Mouse (Mus musculus): ENCODE measurements around the gene Slc13a2.
A peak's percentile ranks its signal among the peaks of the same experiment; 100 is the strongest.

Gene Slc13a2

DNA sequence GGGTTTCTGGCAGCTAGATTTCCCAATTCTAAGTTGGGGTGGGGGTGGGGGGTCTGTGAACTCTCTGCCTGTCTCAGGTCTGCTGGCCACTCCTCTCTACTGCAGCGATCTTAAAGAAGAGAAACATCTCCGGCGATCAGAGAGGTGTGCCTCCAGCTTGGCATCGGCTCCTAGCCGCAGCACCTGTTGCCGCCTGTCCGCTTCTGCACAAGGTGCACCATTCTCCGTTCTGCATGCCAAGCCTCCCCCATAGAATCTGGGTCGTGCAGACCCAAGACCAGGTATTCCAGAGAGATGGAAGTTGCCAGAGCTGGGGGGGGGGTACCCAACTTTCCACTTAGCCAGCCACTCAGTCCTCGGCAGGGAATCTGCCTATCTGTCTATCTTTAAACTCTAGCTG, 36.2 kb downstream of the Slc13a2 start:
- DNase-seq: no peak

DNA sequence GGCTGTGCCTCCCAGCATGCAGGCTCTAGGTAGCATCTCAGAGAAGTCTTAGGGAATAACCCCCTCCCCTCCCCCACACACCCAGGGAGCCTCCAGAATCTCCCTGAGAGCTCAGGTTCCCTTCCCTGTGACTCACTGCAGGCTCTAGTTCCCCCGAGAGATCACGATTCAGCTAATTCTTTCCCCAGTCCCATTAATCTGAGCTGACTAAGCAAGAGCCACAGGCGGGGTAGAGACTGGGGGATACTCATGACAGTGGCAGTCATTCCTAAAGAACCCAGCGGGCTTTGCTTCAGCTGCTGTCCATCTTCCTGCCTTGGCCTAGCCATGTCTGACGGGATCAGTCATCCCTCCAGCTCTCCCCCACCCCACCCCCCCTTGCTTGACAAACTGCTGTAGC, 39.3 kb downstream of the Slc13a2 start:
- DNase-seq: no peak

DNA sequence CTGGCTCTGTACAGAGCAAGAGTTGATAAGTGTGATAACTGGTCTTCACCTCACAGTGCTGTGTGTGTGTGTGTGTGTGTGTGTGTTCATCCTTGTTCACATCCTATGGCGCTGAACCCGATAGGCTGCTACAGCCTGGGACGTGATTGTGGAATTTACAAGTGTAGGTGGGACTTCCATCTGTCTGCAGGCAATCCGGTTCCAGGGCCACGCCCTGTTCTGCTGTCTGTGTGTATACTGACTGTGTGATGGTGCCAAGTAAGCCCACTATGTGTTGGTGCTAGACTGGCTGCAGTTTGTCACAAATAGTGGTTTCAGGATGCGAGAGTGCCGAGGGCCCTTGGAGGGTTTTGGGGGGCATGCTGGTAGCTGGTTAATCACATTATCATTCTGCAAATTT, 39.7 kb downstream of the Slc13a2 start:
- DNase-seq: no peak

DNA sequence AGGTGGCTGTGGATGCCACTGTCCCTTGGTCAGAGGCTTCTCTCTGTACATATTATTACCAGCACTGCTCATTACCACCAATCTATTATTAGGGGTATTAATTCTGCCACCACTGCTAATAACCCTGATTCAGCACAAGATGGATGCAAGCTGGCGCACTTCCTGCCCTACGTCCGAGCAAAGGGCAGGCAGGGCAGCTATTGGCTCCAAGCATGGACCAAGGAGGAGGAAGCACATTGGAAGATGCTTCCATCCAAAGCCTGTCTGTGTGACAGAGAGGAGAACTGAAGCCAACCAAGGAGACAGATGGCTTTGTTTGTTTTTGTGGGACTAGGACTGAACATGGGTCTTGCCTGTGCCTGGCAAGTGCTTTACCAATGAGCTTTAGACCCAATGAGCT, 41.0 kb downstream of the Slc13a2 start:
- no peak for DNase-seq

- no peak for DNase-seq
Measured at GRCm38 (mm10) chr11:78380351-78380750, 41.7 kb downstream of the Slc13a2 start.

GRCm38 (mm10) chr11:78377549-78378159, 44.4 kb downstream of the Slc13a2 start:
- no peak for DNase-seq

DNA sequence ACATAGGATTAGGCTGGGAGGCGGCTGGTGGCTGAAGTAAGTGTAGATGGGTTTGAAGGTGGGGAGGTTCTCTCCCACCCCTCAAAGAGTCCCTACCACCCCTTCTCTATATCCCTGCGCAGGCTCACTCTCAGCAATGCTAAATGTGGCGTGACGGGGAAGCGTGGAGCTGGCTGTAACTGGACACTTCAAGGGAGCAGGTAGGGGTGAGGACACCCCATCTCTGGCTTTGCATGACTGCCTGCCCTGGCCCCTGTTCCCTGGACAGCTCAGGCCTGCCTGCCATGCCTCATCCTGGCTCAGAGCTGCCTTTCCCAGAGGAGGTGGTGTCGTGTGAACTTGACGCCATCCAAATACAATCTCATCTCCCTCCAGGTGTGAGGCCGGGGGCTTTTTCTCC, 47.9 kb downstream of the Slc13a2 start:
- no peak for DNase-seq

GRCm38 (mm10) chr11:78372610-78373009, 49.4 kb downstream of the Slc13a2 start:
- DNase-seq: peak; percentile 42

DNA sequence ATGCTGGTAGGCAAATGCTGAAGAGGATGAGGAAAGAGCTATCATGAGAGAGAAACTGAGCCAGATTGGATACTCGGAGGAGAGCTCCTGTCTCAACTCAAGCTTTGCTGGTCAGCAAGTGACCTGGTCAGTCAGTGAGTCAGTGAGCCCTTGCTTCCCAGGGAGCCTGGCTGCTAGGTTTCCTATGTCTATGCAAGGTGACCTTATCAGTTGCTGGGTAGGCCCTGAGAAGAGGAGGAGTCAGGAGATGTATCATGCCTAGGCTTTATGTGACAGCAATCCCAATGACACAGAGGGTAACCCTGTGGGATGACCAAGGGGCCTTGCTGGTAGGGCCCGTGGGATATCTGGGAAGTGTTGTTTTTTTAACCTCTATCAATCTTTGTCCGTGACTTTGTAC, 49.9 kb downstream of the Slc13a2 start:
- no peak for DNase-seq

DNA sequence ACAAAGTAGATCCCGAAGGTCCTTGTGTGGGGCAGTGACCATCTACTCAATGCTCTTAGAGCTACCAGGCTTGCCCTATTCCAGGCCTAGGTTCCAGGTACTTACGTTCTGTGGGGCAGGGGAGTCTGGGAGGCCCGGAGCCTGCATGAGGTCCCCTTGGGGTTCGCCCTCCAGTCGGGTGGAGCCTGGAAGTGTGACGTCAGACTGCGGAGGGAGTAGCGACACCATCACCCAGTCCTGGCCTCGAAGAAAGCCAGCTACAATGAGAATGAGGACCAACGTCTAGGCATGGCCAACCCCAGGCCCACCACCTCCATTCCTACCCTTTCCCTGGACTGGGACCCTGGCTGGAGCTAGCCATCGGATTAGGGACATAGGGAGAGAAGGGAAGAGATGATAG, 50.3 kb downstream of the Slc13a2 start:
- DNase-seq: no peak

- DNase-seq: no peak
Measured at GRCm38 (mm10) chr11:78370389-78370788, 51.6 kb downstream of the Slc13a2 start.

DNA sequence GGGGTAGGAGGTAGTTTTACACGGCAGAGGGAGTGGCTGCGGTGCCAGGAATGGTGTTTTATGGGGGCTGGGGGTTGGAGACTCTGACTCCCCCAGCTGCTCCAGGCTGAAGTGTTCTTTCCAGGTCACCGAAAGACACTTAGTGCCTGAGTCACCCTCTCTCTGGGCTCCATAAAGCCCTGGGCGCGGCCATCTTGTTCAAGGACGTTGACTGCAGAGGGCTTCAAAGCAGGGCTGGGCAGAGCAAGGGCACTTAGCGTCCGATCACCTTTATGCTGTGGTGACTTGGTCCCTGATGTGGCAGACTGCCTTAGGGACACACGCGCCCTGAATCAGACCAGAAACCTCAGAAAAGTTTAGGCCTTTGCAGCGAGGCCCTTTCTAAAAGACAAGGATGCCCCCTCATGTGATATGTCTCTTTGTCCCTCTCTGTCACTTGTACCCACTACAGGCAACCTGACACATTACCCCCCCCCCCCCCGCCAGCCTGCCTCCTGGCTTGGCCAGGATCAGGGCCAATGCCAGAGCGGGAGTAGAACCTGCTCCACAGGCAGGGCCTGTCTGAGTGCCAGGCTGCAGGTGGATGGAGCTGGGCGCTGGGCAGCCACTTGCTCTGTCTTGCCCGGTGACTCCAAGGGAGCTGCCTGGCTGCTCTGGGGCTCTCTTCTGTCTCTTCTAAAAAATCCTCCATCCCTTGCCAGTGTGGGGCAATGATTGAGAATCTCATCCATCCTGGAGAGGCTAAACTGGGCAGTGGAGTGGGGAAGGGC, 54.4 kb downstream of the Slc13a2 start:
- no peak for DNase-seq

DNA sequence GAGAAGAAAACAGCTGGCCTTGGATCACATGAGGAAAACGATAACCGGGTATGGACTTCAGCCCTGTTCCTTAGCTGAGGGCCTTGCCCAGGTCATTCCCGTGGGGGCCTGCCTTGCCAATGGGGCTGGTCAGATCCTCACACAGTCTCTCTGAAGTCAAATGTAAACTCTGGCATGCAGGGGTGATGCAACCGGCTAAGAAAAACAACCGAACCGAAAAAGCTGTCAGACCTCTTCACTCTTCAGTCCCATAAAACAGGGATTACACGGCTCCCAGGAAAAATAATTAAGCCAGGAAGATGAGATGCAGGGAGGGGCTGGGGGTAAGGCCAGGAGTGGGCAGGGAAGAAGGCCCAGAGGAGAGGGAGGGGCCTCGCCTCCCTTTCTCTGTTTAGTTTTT, 57.9 kb downstream of the Slc13a2 start:
- no peak for DNase-seq

DNA sequence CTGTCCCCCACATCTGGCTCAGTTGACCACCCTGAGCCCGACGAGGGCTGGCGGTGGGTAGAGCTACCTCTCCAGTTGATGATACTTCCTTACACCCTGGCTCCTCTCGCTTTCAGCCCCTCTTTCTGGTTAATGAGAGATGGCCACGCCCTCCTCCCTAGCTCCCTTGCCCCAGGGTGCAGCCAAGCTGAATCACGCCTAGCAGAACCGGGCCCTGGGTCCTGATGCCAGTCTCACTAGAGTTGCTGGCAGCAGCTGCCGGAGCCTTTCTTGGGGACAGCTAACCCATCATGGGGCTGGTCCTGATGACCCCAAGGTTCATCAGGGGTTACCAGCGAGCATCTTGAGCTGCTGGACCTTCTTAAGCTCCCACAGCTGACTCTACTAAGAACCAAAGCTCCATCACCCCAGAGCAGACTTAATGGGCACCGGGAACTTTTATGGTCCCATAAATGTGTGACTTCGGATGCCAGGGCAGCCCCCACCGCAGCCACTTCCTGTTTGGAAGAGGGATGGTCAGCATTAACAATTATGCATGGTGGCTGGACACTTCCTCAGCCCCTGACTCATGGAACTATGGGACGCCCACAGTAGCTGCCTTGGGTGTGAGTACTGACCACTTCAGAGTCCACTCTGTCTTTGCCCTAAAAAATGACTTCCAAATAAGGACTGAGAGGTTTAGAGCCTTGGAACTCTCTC, 58.6 kb downstream of the Slc13a2 start:
- DNase-seq: no peak

DNA sequence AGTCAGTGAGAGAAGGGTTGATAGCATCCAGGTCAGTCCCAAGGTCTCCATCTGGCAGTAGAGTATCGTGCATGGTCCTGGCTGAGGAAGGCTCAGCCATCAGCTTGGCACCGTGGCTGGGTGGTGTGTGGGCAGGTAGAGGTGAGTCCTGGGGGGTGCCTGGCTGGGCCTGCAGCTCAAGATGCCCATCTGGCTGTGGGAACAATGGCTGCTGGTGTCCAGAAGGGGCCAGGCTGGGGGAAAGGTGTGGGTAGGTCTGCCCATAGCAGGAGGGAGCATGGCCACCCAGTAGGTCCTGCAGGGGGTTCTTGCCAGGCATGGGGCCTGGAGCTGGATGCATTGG, 61.3 kb downstream of the Slc13a2 start:
- DNase-seq: no peak

DNA sequence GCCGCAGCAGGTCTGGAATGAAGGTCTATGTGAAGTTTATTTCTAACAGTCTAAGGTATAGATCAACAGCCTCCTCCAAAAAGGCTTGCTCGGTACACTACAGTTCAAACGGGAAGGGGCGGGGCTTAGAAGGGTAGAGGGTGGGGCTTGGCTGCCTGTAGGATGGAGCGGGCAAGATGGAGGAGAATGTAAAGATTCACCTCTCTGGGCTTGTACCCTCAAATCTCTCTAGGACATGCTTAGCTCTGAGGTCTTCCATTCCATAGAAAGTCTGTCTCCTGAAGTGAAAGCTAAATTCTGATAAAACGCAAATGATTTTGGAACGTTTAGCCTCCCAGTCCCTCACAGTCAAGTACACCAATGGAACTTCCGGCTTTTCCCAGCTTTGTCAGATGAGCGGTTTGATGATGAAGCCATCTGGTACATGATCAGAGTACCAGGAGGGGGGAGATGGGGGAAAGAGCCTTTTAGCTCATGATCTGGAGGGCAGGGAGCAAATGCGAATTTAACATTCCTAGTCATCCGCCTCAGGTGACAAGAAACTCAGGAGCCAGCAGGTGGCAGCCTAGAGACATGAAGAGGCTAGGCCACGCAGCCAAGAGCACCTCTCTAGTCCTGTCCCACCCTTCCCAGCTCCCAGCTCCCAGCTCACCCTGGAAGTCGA, 61.8 kb downstream of the Slc13a2 start:
- DNase-seq: peak; percentile 86

- DNase-seq: peak; percentile 54
Measured at GRCm38 (mm10) chr11:78358330-78359007, 63.5 kb downstream of the Slc13a2 start.

DNA sequence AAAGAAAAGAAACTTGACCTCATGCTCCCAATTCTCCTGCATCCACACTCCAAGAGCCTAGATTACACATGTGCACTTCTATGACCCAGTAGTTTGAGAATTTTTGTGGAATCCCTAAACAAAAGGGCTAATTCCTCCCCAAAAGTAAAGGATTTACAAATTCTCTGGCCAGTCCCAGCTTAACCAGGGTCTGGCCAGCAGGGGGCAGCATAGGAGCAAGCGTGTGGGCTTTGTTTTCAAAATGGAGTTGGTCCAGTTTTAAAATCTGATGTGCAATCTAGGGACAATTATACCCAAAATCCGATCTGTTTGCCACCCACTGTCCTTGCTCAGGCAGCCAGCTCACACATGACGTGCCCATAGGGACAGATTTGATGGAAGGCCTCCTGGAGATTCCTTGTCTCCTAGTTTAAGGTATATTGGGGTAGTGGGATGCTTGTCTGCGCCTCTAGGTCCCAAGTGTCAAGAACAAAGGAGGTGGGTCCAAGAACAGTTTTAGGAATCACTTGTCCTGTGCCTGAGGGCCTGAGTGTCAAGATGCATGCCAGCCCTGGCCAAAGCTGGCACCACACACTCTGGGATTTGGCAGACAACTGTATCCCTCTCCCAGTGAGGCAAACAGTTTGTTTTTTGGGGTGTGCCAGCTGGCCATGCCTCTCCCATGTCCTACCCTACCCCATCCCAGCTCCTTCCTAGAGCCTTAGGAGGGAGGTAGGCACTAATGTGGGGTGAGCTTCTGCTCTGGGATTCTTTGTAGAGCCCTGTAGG, 66.4 kb downstream of the Slc13a2 start:
- peak; percentile 67 for DNase-seq

GRCm38 (mm10) chr11:78354905-78355304, 67.1 kb downstream of the Slc13a2 start:
- no peak for DNase-seq

GRCm38 (mm10) chr11:78353081-78353480, 68.9 kb downstream of the Slc13a2 start:
- DNase-seq: no peak

- no peak for DNase-seq
Measured at GRCm38 (mm10) chr11:78349441-78350358, 72.3 kb downstream of the Slc13a2 start.

Measured in kidney, adult 18-20 months (tissue).